Mouse (Mus musculus) thymus, adult 2 months (tissue): ENCODE results near the gene Zfp146.

Source experiments
- CTCF ChIP-seq: fragments of 200-500 bp; IDR thresholded peaks from 2 replicates; pipeline ENCODE4 v1.5.1; 2012; ENCODE audit warnings: mild to moderate bottlenecking, control low read depth, low read length, moderate library complexity, borderline replicate concordance; ENCODE audit not compliant: control insufficient read depth, poor library complexity, insufficient read depth; ENCODE audit errors: extremely low read depth
- POLR2A ChIP-seq: fragments of 200-500 bp; IDR thresholded peaks from 2 replicates; pipeline ENCODE4 v1.6.1; 2012; ENCODE audit warnings: mild to moderate bottlenecking, low read length, control low read depth, moderate library complexity; ENCODE audit not compliant: control insufficient read depth, poor library complexity, insufficient read depth; ENCODE audit errors: extremely low read depth

- no peak for TF ChIP-seq CTCF
- no peak for TF ChIP-seq POLR2A
These were observed 6.4 kb downstream of the Zfp146 start for GRCm38 (mm10) chr7:30163113-30163512.
